Mouse (Mus musculus) forebrain, embryonic 10.5 days (tissue): Measurements from ENCODE around the gene Zfp759. TPM values are rescaled to one million over a fixed set of nuclear protein-coding genes. Genes with fewer than 3 reads are reported as not detected.
"Not testable (repeated sequence)": the region's sequence is repeated elsewhere in the genome, so short reads cannot be mapped to it uniquely, and the experiment has no call there.

Source experiments
- DNase-seq: peaks from one replicate; pipeline ENCODE4 v3.0.0-alpha.2; 2017; ENCODE audit warnings: low spot score; ENCODE audit errors: extremely low spot score
- H3K27ac ChIP-seq: fragments of 300-500 bp; sonication (generic); 2 replicates; pipeline ENCODE4 v1.5.1; 2016; ENCODE audit warnings: mild to moderate bottlenecking
- H3K27me3 ChIP-seq: fragments of 300-500 bp; sonication (generic); 2 replicates; pipeline ENCODE4 v1.6.1; 2016; ENCODE audit warnings: mild to moderate bottlenecking; ENCODE audit not compliant: poor library complexity, severe bottlenecking
- H3K36me3 ChIP-seq: fragments of 300-500 bp; sonication (generic); replicated peaks from 2 replicates; pipeline ENCODE4 v1.6.1; 2016; ENCODE audit warnings: mild to moderate bottlenecking, moderate library complexity
- H3K4me1 ChIP-seq: fragments of 300-500 bp; sonication (generic); 2 replicates; pipeline ENCODE4 v1.6.1; 2016
- H3K4me3 ChIP-seq: fragments of 300-500 bp; sonication (generic); 2 replicates; pipeline ENCODE4 v1.5.1; 2016; ENCODE audit warnings: mild to moderate bottlenecking, moderate library complexity
- H3K9me3 ChIP-seq: fragments of 300-500 bp; sonication (generic); 2 replicates; pipeline ENCODE4 v1.6.1; 2016; ENCODE audit warnings: mild to moderate bottlenecking, moderate library complexity
- WGBS: fragments of 180-500 bp; shearing (Covaris S2); methylation state at CpG from one replicate; pipeline ENCODE4 v1.1.7; 2016; 5-methylcytosine and 5-hydroxymethylcytosine counted together
- polyA plus RNA-seq: library from polyadenylated mRNA; unstranded; fragments of >200 nt; fragmentation: Nextera tagmentation; extraction: Ambion mirVana; gene quantifications from 2 replicates; pipeline ENCODE4 v1.2.1, GENCODE M21; 2016

Zfp759 gene
- polyA plus RNA-seq: 2.2 TPM in 2 replicates

GRCm38 (mm10) chr13:67121360-67121759 is at the start of gene Zfp759:
Gene Zfp759 (plus strand): TSS chr13:67121660.
- H3K9me3 ChIP-seq, H3K27ac ChIP-seq, H3K4me1 ChIP-seq, H3K4me3 ChIP-seq, H3K36me3 ChIP-seq, DNase-seq, H3K27me3 ChIP-seq: not testable (repeated sequence)

DNA sequence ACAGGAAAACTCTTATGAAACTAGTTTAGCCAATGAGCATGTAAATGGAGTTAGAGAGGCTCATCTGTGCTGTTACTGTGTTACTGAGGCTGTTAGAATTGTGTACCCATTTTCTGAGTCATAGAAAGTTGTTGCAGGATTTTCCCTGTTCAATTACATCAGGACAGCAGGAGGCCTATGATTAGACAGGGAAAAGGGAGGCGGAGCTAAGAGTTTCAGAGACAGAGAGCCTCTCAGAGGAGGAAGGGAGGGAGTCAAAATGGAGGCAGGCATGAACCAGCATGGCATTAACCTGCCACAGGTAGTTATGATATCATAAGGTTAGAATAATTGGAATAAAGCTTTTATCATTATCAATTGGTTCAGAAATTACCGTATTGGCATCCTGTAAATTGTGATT is 48.7 kb upstream of the Zfp759 start:
- Histone ChIP-seq H3K27me3 (no peaks in the 10 kb centered on the region), H3K36me3 (peaks cover 95% of the 10 kb centered on the region), H3K4me1 (no peaks in the 10 kb centered on the region), H3K4me3 (no peak overlapping the region), H3K9me3 (peaks cover 72% of the 10 kb centered on the region), H3K27ac (no peak overlapping the region)
- DNase-seq: no peak
- WGBS: 94% methylated on average over 2 of the region's 2 CpGs

DNA sequence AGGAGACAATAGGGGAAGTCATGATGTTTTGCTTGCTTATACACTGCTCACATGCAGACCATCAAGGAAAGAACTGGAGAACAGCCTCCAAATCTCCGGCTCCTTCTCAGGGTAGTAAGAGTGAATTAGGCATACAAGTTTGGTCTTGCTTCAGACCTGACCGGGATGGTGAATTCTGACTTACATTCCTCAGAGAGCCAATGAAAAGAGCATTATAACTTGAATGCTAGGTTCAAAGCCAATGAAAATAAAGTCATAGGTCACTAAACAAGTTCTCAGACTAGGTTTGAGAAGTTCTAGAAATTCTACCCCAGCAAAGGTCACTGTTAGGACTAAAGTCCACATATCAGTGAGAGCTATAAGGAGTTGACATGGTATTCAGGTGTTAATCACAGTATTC is 44.2 kb upstream of the Zfp759 start:
- peaks cover 66% of the 10 kb centered on the region for H3K36me3 ChIP-seq
- H3K4me1 ChIP-seq: peaks cover 16% of the 10 kb centered on the region
- no peak overlapping the region for H3K4me3 ChIP-seq
- 92% methylated on average over 2 of the region's 2 CpGs for WGBS
- H3K27ac ChIP-seq: no peak overlapping the region
- peaks cover 46% of the 10 kb centered on the region for H3K9me3 ChIP-seq
- H3K27me3 ChIP-seq: no peaks in the 10 kb centered on the region
- no peak for DNase-seq

GRCm38 (mm10) chr13:67081142-67081713 is 40.2 kb upstream of the Zfp759 start:
- Histone ChIP-seq H3K9me3 (peaks cover 22% of the 10 kb centered on the region; the same call in 1 of the 2 replicates), H3K27ac (peak overlapping the region; percentile 92), H3K4me3 (peak overlapping the region; percentile 73), H3K4me1 (peaks cover 16% of the 10 kb centered on the region), H3K27me3 (no peaks in the 10 kb centered on the region), H3K36me3 (peaks cover 32% of the 10 kb centered on the region)
- WGBS: 0% methylated on average over 24 of the region's 24 CpGs
- peak; percentile 73 for DNase-seq

DNA sequence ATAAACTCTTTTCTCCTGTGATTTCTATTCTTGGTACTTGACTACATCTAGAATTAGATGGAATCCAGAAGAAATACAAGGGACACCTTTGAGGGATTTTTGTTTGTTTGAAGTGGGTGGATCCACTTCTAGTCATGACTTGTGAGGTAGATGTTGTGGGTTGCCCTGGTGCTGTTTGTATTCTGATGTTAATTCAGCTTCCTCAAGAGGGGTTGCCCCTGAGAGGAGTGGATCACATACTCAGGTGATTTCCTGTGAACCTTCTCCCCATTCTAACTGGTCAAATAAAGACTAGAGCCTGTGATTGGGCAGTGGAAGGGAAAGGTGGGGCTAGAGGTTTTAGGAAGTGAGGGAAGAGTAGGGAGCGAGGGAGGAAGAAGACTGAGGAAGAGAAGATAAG is 39.5 kb upstream of the Zfp759 start:
- peaks cover 25% of the 10 kb centered on the region for H3K36me3 ChIP-seq
- peaks cover 15% of the 10 kb centered on the region; the same call in 1 of the 2 replicates for H3K9me3 ChIP-seq
- DNase-seq: no peak
- no peaks in the 10 kb centered on the region for H3K27me3 ChIP-seq
- H3K27ac ChIP-seq: peak overlapping the region; percentile 92
- peak overlapping the region; percentile 73 for H3K4me3 ChIP-seq
- H3K4me1 ChIP-seq: peaks cover 16% of the 10 kb centered on the region
- WGBS: 68% methylated on average over 1 of the region's 1 CpGs

- Histone ChIP-seq H3K9me3 (no peaks in the 10 kb centered on the region), H3K27ac (no peak overlapping the region), H3K27me3 (no peaks in the 10 kb centered on the region), H3K36me3 (0 out of 2 replicates have a peak, but pooled peaks cover 4% of the 10 kb centered on the region), H3K4me1 (no peaks in the 10 kb centered on the region), H3K4me3 (no peak overlapping the region)
- WGBS: 77% methylated on average over 1 of the region's 1 CpGs
- no peak for DNase-seq
Measured at GRCm38 (mm10) chr13:67090154-67090553, 31.3 kb upstream of the Zfp759 start.

- H3K36me3 ChIP-seq: peaks cover 23% of the 10 kb centered on the region
- H3K4me3 ChIP-seq: no peak within 1 kb of the TSS
- no peaks in the 10 kb centered on the region for H3K27me3 ChIP-seq
- no peak for DNase-seq
- H3K4me1 ChIP-seq: no peaks in the 10 kb centered on the region
- no peaks in the 10 kb centered on the region for H3K9me3 ChIP-seq
- no peak within 1 kb of the TSS for H3K27ac ChIP-seq
- WGBS: 88% methylated on average over 10 of the region's 10 CpGs
Measured at GRCm38 (mm10) chr13:67097876-67098275, 23.6 kb upstream of the Zfp759 start, which contains the start of gene Zfp708. Gene Zfp708 (minus strand): TSS chr13:67097976.

DNA sequence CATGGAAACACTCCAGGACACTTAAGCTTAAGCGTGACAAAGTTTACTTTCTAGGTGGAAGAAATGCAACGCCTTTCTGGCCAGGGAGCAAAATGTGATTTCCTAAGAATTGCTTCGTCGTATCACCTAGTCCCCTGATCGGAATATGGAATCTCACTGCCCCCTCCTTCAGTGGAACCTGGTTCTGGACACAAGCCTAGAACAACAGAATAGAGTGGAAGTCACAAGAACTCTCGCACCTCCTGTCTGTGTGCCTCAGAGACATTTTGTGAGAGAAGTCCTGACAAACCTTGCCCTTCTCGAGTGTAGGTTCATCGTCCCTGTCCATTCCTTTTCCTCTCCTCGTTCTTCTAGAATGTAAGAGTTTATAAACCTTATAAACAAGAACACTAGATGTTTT is 13.8 kb upstream of the Zfp759 start:
- Histone ChIP-seq H3K4me3 (peak overlapping the region; percentile 67), H3K27me3 (no peaks in the 10 kb centered on the region), H3K9me3 (peaks cover 14% of the 10 kb centered on the region), H3K4me1 (peaks cover 13% of the 10 kb centered on the region), H3K27ac (peak overlapping the region; percentile 87), H3K36me3 (peaks cover 13% of the 10 kb centered on the region)
- WGBS: 73% methylated on average over 9 of the region's 9 CpGs
- no peak for DNase-seq

GRCm38 (mm10) chr13:67108194-67108820 is 13.2 kb upstream of the Zfp759 start, which contains the start of gene Gm28557:
Gene Gm28557 (minus strand): TSS chr13:67108604.
- Histone ChIP-seq H3K36me3 (peaks cover 13% of the 10 kb centered on the region), H3K9me3 (peaks cover 14% of the 10 kb centered on the region), H3K27me3 (no peaks in the 10 kb centered on the region), H3K4me3 (peak within 1 kb of the TSS; percentile 67), H3K27ac (peak within 1 kb of the TSS; percentile 87), H3K4me1 (peaks cover 13% of the 10 kb centered on the region)
- WGBS: under 1% methylated on average over 17 of the region's 17 CpGs
- peak; percentile 84 for DNase-seq

DNA sequence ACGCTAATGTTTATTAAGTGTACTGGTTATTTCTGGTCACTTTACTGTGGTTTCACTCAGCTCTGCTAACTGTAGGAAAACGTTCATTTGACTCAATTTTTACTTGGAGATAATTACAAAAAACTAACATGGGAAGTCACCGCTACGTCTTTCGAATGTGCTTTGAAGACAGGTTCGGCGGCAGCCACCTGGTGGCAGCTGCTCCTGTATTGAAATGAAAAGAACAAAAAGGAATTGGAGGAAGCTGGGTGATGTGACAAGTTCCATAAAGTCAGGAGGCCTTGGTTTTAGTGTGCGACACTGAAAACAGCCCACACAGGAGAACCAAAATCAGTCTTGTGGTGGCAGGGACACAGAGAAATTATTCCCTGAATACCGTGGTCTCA is 12.6 kb upstream of the Zfp759 start:
- Histone ChIP-seq H3K4me1 (peaks cover 13% of the 10 kb centered on the region), H3K27ac (peak overlapping the region; percentile 87), H3K36me3 (peaks cover 13% of the 10 kb centered on the region), H3K4me3 (peak overlapping the region; percentile 67), H3K27me3 (no peaks in the 10 kb centered on the region), H3K9me3 (peaks cover 14% of the 10 kb centered on the region)
- 6% methylated on average over 9 of the region's 9 CpGs for WGBS
- DNase-seq: peak; percentile 58

GRCm38 (mm10) chr13:67112096-67112495 is 9.4 kb upstream of the Zfp759 start:
- no peaks in the 10 kb centered on the region for H3K27me3 ChIP-seq
- WGBS: 87% methylated on average over 12 of the region's 12 CpGs
- H3K36me3 ChIP-seq: no peaks in the 10 kb centered on the region
- peaks cover 13% of the 10 kb centered on the region for H3K4me1 ChIP-seq
- H3K27ac ChIP-seq: no peak overlapping the region
- no peaks in the 10 kb centered on the region for H3K9me3 ChIP-seq
- no peak for DNase-seq
- no peak overlapping the region for H3K4me3 ChIP-seq

GRCm38 (mm10) chr13:67113287-67113686 is 8.2 kb upstream of the Zfp759 start:
- 95% methylated on average over 2 of the region's 2 CpGs for WGBS
- no peaks in the 10 kb centered on the region for H3K9me3 ChIP-seq
- H3K4me3 ChIP-seq: no peak overlapping the region
- H3K27ac ChIP-seq: no peak overlapping the region
- no peak for DNase-seq
- H3K27me3 ChIP-seq: no peaks in the 10 kb centered on the region
- H3K4me1 ChIP-seq: 0 out of 2 replicates have a peak, but pooled peaks cover 3% of the 10 kb centered on the region
- no peaks in the 10 kb centered on the region for H3K36me3 ChIP-seq

DNA sequence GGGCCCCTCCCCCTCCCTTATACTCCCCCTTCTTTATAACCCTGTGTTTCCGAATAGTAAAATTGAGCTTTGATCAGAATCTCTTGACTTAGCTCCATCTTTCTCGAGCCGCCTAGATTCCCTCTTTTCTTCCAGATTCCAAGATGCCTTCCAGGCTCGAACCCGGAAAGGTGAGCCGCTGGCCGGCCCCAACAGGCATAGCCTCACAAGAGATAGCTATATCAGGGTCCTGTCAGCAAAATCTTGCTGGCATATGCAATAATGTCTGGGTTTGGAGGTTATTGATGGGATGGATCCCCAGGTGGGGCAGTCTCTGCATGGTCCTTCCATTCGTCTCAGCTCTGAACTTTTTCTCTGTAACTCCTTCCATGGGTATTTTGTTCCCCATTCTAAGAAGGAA is 5.3 kb upstream of the Zfp759 start, which contains the start of gene Rslcan18:
Rslcan18 (minus strand) TSS at position 101 of the 400 bp plus-strand sequence.
- H3K9me3 ChIP-seq, DNase-seq, H3K36me3 ChIP-seq, H3K4me1 ChIP-seq, H3K27ac ChIP-seq, H3K4me3 ChIP-seq, H3K27me3 ChIP-seq: not testable (repeated sequence)
- 92% methylated on average over 8 of the region's 8 CpGs for WGBS
